Mouse (Mus musculus) Muller cell, postnatal 12 days (primary cell): ENCODE measurements around the gene Samd10.
A peak's percentile ranks its signal among the peaks of the same experiment; 100 is the strongest.

Experiments
- DNase-seq: peaks from one replicate; pipeline ENCODE4 v3.0.0-alpha.2; 2015; ENCODE audit errors: inconsistent ontology term

Samd10 gene

DNA sequence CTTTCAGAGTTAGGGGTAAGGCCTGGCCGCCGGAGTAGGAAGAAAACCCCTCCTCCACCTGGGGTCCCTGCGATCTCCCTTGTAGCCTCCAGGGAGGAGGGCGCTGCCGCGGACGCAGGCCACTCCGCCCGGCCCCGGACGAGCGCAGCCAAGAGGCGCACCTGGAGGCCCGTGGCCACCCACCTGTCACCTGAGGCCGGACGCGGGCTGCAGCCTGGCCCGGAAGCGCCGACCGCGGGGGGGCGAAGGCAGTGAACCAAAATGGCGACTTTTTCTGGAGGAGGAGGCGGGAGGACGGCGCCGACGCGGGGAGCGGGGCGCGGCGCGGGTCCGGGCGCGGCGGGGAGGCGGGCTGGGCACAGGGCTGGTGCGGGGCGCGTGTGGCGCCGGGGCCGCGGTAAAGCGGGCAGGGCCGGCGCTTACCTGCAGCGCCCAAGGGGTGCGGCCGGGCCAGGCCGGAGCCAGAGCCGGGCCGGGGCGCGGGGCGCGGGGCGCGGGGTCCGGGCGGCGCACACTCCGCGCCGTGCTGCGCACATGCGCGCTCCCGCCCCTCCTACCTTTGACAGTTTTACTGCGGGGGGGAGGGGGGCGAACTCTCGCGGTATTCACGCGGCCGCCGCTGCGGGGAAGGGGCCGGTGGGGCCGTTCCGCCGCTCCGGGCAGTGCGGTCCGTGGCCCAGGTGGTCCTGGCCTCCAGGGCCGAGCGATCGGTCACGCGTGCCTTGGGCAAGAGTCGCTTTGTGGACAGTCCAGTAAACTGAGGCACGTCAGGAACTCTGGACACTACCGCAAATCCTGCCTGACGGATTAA is 6.6 kb downstream of the Samd10 start, which contains the start of gene Zfp512b:
Gene Zfp512b (minus strand): TSS at position 573 of the 811 bp plus-strand sequence.
- peak; percentile 85 for DNase-seq

DNA sequence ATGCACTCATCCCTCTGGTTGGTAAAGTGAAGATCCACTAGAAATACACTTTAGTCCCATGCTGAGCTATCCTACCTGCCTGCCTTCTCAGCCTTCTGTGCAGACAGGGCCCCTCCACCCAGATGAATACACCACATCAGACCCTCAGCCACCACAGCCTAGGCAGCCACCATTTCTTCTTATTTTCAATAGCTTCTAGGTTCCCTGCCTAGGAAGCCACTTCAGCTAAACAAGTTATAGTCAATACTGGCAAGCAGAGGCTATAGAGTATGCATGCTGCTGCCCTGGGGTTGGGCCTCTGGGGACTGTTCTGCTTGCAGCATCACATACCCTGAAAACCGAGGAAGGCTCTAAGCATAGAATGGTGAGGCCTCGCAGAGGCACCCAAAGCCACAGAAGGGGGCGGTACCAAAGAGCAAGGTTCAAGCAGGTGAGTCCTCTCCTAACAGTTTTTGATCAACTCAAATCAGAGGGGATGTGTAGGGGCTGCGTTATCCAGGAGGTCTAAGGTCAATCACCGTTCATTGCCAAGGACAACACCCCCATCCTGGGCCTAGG is 7.4 kb downstream of the Samd10 start, which contains the start of gene Prpf6:
Gene Prpf6 (plus strand): TSS at position 341 of the 558 bp plus-strand sequence.
- DNase-seq = no peak

DNA sequence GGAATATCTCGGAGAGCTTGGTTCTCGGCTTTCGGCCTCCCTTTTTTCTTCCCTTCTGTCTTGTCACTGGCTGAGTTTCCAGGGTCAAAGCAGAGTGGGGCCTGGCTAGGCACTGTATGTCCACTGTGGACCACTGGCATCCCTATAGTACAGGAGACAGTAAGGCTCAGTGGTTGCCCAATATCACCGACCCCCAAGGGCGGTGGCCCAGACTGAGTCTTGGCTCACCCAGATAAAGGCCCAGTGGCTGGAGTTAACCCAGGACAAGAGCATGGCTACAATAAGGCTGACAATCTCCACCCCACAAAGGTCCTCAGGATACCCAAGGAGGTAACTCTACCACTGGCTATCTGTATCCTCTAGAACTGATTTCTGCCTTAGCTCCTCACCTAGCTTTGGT is 8.5 kb downstream of the Samd10 start:
- DNase-seq = no peak

DNA sequence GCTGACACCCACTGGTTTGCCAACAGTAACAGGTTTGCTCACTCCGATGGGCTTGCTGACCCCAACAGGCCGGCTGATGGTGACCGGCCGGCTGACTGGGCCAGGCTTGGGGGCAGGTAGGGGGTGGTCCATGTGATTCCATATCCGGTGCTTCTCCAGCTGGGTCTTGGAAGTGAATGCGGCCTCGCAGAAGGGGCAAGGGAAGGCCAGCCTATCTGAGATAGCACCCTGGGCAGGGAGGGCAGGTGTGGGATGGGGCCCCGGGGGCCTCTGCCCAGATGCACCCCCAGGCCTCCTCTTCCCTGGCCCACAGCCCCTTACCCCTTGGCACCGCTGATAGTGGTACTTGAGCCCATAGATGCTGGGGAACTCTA is 9.3 kb downstream of the Samd10 start:
- DNase-seq = no peak

DNA sequence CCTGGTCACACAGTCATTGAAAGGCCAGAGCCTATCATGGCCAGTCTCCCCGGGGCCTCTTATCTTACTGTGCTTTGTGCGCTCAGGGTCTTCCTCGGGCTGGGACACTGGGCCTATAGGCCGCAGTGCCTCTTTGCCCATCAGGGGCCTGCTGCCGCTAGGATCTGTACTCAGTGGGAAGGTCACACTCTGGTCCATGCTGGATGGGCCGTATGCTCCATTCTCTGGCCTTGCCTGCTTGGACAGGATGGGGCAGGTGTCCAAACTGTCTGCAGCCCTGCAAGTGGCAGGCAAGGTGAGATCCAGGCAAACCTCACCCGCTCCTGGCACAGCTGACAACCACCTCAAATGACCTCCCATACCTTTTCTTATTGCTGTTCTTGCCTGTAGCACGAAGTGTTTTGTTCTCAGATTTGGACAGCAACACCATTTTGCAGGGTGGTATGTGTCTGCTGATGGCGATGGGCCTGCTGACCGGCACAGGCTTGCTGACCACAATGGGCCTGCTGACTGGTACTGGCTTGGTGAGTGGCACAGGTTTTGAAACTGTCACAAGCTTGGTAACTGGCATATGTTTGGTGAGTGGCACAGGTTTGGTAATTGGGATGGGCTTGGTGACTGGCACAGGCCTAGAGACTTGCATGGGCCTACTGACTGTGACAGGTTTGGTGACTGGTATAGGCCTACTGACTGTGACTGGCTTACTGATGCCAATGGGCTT is 9.8 kb downstream of the Samd10 start:
- DNase-seq = no peak

DNA sequence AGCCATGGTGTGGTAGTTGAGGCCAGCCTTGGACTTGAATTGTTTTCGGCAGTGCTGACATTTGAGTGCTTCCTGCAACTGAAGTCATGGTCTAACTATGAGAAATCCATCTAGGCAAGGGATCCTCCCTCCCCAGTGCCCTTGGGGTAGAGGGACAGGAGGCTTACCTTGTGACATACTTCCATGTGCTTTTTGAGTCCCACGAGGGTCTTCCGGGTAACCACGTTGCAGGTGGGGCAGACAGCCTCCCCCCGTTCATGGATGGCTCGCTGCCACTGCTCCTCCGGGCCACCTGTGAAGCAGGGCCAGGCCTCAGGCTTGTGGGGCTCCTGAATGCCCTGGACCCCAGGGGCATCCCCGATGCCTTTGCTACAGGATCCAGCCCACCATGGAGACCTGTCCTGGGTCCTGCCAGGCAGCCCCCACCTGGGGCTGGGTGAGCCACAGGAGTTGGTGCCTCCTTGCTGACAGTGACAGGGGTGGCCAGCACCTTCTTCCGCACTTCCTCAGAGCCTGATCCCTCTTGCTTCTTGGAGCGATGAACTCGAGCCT is 10.7 kb downstream of the Samd10 start:
- no peak for DNase-seq

DNA sequence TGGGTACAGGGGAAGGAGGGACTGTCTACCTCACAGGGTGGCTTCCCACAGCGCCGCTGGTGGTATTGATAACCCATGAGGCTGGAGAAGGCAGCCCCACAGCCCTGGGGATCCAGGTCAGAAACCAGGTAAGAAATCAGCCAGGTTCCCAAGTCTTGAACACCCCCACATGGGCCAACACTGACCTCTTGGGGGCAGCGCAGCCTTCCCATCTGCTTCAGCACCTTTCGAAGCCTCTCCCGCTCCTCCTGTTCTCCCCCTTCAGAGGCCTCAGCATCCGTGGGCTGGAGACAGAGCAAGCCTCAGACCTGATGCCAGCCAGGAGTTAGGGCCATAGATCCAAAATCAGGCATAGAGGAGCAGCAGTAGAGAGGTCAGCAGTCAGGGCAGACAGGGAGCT is 11.2 kb downstream of the Samd10 start:
- no peak for DNase-seq

DNA sequence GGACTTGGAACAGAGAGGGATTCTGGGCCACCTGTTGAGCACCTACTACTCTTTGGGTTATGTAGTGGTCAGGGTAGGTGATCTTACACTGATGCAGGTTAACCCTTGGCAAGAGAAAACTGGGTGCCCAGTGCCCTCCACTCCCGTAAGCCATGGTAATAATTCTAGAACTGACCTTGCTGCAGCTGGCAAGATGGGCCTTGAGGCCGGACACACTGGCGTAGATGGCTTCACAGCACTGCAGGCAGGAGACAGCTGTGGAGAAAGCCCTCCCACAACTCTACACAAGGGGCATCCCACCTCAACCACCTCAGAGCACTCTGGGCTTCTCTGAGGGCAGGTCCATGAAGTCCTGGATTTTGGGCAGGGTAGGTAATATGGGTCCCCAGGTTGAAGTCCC is 12.9 kb downstream of the Samd10 start:
- no peak for DNase-seq

DNA sequence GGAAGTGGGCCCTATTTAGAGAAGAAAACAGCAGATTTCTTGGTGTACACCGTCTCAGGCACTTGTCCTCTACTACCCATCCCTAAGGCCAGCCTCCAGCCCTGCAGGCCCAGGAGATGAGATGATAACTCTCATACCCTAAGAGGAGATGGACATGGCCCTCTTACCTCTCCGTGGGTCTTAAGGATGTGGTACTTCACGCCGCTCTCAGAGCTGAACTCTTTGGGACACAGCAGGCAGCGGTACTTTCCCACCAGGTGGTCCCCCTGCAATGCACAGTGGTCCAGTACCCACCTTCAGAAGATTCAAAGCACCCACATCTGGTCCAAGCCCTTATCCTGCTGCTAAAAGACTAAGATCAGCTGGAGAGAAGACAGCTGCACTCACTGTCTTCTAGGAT is 13.5 kb downstream of the Samd10 start:
- no peak for DNase-seq

DNA sequence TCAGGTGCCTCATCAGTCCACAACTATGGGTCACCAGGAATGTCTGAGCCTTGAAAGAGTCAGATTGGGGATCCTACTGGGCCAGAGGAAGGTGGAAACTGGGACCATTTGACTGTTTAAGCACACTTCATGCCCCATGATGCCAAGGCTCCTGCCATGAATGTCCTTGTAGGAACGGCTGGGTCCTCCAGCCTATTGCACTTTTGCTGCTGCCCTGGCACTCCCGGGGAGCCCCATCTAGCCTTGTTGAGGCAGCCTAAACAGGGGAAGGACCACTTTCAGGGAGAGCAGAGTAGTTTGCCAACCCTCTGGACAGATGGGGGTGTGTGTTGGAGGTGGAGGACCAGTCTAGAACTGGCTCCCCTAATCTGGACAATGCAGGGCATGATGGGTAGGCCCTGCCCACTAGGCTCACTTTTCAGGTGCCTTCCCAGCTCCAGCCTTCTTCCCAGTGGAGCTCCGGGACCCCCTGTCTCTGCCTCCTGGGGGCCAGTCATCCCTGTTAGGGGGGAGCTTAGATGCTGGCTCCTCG is 14.5 kb downstream of the Samd10 start, which contains the start of gene Uckl1:
Gene Uckl1 (minus strand): TSS at position 482 of the 532 bp plus-strand sequence.
- no peak for DNase-seq

DNA sequence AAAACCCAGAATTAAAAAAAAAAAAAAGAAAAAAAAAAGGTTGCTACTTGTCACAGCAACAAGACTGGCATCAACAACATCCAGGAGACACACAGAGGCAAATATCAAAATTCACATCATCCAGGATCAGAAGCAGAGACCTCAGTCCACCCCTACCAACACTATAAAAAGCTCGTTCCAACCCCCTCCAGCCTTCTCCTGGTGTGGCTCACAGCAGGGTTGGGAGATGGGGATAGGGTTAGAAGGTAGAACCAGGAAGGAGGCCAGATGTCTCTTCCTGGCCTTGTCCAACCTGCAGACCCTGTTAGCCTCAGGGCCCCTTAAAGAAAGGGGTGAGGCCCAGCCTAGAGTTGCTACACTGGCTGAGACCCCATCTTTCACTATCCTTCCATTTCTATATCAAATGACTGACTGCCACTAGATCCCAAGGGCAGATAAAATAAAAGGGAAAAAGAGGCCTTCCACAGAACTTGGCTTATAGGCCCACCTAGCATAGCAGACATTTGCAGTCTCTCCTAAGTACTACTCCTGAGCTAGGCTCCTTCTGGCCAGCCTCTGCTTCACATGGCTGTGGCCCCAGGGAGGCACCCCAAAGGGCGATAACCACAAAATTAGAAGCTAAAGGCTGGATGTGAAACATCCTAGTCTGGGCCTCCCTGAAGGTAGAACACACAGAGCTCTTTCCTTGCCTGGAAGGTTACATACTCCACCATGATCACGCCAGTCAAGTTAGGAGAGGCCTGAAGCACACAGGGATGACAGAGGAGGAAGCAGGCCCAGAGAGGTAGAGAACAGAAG is 15.4 kb downstream of the Samd10 start:
- DNase-seq = no peak

DNA sequence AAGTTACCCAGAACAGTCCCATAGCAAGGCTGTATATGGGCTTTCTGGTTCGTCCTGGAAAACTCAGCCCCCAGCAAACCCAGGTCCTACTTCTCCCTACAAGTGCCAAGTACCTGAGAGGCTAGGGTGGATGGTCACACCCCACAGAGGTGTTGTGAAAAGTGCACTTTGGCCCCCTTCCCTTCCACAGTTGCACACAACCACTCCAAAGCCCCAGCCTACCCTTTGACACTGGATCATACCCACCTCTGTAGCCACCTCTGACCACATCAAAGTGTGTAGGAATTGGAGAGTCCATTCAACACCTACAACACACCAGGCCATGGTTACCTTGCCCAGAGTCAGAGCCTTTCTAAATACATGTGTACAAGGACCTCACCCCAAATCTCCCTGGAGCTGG is 16.1 kb downstream of the Samd10 start:
- no peak for DNase-seq

DNA sequence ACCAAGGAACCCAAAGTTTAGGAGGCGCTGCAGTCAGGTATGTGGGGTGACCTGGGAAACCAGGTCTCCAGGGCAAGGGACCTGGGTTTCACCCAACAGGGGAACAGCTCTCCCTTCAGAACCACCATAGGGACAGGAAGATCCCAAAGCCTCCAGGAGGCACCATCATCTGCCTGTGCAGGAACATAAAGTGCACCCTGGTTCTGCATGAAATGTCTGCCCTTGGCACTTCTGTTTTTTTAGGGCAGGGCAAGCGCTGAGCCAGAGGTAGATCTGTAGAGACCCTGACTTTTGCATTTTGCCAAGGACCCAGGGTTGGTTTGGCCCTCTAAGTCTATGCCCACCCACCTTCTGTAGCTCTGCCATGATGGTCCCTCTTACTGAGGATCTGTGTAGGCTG is 16.7 kb downstream of the Samd10 start:
- DNase-seq = no peak

DNA sequence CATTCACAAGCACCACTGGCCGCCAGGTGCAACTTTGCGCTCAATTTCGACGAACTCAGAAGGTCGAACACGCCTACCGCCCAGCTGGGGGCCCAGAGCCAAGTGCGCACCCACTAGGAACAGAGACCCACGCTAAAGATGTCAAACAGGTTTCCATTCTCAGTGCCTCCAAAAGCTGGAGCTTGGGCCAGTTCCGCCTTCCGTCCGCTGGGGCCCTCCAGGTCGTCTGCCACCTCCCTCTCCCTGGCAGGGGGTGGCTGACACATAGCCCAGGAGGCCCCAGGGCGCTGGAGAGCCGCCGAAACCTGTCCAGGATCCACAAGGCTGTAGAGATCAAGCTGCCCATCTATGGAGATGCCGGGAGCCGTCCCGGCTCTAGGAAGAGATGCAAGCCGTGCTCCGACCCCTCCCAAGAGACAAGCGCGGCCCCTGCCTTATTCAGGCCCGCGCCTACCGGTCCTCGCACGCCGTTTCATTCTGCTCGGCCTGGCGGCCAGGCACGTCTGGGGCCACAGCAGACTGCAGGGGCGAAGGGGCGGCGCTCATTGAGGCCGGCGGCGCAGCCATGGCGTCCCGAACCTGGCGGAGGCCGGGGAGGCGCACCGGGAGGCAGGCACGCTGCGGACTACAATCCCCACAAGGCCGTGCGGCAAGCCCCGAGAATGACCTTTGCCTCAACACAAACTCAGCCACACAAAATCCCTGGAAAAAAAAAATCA is 17.5 kb downstream of the Samd10 start:
- peak; percentile 82 for DNase-seq

DNA sequence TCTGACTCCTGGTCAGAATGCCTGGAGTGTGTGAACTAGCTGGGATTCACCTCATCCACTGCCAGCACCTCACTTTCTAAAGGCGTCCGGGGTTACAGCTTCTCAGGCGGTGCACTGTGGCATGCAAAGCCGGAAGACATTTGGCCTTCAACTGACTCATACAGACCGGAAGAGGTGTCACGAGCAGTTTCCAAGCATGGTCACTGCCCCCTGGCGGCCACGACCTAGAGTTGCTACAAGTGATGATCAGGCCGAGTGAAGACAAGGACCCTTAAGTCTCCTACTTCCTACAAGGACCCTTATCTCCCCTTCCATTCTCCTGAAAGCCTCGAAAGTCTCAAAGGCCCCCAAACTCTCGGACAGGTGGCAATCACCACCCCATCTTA is 18.0 kb downstream of the Samd10 start:
- peak; percentile 87 for DNase-seq

DNA sequence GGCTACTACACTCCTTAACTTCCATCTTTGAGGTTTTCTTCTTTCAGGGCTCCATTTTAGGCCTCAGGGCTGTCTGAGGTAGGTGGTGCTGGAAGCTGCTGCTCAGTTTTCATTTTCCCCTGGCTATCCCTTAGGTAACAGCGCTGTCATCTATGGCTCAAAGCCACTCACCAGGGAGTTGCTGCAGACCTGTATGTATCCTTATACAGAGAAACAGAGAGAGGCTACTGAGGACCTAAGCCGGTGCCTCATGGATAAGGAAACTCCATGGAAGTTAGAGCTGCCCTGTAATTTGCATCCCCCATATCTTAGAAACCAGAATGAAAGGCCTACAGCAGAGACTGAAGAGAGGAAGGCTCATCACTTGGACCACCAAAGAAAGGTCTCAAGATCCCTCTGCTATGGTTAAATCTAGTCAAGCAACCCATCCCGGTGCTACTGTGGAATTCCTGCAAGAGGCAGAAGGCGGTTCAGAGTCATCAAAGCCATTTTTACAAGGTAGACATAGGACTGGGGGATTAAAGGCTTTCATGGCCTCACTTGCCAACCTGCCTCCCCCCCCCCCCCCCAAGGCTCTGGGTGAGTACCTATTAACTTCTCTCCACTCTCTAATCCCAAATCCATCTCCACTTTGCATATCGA is 18.8 kb downstream of the Samd10 start:
- DNase-seq = no peak

DNA sequence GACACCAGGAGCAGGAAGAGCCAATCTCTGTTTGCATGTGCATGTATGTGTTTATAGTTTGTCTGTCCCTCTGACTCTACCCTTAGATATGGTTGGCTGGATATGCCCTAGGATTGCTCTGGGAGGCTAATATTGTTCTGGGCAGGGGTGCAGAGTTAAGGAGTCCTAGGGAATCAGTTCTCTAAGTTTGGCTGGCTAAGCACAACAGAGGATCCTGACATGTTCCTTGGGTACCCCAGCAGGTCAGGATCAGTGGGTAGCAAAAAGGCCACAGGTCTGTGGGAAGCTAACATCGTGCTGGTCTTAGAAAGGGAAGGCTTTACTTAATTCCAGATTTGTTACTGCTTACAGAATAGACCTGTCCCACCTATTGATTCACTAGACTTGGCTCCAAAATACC is 19.3 kb downstream of the Samd10 start:
- DNase-seq = no peak

DNA sequence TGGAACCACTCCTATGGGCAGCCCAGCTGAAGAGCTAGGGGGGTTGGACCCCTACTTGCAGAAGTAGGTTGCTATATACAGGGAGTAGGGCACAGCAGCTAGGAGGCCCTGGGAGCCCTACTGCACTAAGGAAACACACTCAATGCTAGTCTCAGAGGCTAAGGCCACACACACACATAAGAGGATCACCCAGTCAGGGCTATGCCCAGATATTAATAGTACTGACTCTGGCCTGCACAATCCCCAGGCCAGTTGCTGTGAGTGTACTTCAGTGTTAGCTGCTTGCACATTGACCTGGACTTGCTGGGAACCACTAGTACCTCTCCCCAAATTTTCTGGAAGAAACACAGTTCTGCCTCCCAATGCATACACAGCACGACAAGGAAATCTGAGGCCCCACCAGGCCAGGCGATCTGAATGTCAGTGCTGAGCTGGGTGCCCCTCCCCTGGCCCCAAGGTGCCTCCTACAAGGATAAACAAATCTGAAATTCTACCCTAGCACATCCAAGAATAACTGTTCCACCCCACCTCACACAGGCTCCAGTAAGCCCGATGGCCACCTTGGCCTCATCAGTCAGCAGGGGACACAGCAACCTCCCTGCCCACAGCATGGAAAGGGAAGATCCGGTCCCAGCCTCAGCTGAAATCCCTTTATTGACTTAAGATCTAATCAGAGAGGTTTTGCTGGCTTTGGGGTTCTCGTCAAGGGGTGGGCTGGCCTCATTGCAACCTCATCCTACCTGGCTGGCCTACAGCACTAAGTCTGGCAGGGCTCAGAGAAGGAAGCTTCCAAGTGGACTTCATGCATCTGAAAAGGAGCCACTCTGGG is 20.0 kb downstream of the Samd10 start:
- no peak for DNase-seq

DNA sequence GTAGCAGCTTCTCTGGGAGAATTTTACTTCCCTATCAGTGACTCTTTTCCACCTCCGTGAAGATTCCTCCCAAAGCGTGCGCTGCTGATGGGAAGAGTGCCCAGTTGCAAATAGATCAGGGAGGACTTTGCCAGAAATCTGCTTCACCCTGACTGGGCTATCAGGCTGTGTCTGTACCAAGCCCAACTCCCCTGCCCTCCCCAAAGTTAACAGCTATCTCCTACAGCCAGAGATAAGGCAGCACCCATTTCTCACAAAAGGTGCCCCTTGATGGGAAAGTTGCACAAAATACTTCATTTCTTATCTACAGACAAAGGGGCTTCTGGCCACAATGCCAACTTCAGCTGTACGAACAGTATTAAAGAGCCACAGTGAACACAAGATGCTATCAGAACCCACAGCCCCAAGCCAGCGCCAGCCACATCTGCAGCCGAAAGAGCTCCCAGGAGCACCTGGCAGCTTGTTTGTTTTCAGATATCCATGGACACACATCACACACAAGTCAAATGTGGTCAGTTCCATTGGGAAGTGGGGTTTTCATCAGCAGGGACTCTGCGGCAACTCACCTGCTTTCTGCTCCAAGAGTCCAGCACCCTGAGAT is 20.9 kb downstream of the Samd10 start:
- DNase-seq = no peak
